Mouse (Mus musculus): ENCODE results near the gene Lrrc23.
A peak's percentile ranks its signal among the peaks of the same experiment; 100 is the strongest.

The Lrrc23 gene

DNA sequence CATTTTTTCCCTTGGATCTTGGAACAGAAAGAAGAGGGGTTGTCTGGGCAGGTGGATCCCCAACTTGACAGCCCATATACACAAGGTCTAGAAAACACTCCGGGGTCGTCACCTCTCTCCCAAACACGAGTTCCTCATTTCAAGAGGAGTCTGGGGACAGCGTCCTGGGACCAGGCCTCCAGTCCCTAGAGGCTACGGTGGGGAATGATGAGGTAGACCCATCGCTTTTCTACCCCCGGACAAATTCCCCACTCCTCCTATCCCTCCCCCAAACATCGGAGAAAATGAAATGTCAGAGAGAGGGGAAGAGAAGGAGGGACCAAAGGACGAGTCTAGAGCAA lies 10.9 kb downstream of the Lrrc23 start:
- DNase-seq (ENCODE audit: low read depth, low spot score): no peak

GRCm38 (mm10) chr6:124767920-124768703 lies 11.4 kb downstream of the Lrrc23 start:
- no peak for DNase-seq (ENCODE audit: low read depth, low spot score)

DNA sequence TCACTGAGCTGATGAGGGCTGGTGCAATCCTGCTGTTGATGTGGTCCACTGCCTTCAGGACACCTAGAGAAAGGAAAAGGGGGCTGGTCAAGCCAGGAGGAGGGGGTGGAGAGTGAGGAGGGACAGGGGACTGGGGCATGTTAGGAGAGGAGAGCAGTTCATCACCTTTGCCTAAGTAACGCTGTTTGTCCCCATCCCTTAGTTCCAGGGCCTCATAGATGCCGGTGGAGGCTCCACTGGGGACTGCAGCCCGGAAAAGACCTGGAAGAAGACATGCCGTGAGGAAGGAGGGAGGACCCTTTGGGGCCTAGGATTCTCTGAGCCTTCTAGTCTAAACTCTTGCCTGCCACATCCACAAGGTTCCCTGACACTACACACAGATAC lies 12.0 kb downstream of the Lrrc23 start:
- DNase-seq (ENCODE audit: low read depth, low spot score): no peak

- DNase-seq (ENCODE audit: low read depth, low spot score): no peak
Observed at GRCm38 (mm10) chr6:124765951-124766350, 13.6 kb downstream of the Lrrc23 start.

DNA sequence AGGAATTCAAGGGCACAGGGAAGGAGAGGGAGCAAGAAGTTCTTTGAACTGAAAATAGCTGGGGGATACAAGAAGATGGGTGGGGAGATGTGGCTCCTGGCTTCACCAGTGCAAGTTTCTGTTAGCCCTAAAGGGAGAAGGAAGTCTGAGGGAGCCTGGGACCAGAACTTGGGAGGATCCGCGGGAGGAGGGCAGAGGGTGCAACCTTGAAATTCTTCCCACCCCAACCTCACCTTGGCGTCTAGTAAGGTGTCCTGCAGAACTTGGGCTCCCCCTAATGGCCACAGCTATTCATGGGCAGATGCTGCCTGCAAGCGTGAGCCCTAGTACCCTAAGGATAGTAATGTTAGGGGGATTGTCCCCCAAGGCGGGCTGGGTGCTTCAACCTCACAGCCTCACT lies 20.3 kb downstream of the Lrrc23 start:
- peak; percentile 75 for DNase-seq (ENCODE audit: low read depth, low spot score)

DNA sequence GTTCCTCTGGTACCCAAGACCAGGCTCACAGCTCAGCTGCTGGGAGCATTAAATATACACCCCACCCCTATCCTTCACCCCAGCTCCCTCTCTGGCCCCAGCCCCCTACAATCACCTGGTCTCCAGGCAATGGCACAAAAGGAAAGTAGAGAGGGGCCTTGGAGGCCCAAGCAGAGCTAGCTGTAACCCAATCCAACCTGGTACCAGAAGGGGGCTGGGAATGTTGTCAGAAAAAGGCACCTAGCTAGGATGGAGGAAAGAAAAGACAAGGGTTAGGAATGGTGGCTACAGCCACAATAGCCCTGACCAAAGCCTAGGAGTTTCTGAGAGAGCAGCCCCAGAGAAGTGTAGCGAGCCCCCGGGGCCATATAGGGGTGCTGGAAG lies 20.7 kb downstream of the Lrrc23 start:
- DNase-seq (ENCODE audit: low read depth, low spot score): no peak

DNA sequence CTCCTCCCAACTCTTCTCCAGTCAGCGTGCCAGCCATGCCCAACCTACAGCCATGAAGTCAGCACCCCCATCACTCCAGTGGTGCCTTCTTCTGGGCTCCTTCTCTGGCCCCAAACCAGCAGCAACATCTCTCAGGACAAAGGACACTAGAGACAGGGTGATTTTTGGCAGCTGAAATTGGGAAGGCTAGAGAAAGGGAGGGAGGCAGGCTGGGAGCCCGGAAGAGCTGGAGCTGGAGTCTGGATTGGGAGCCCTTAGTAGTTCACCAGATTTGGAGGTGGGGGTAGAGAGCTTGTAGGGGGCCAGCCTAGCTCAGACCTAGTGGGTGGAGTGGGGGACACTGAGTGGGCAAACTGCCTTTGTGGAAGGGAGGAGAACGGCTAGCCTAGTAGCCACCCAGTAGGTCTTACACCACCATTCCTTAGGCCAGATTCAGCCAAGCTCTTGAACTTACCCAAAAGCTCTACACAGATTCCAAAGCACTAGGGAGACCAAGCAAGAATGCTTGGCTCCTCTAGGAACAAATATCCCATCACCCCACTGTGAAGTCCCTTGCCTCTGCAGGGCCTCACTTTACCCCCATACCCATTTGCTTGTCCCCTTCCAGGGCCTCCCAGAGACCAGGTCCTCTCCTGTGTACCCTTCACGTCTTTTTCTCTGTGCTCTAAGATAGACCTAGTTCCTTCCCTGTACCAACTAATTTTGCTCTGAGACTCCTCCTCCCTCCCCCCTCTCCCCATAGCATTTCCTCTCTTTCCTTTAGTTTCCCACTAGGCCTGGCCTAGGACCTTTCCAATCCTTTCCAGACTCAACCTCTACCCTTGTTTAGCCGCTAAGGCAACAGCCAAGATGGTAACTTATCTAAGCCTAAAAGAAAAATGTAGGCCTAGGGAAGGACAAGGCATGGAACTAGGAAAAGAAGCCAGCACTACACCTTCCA lies 21.3 kb downstream of the Lrrc23 start:
- DNase-seq (ENCODE audit: low read depth, low spot score): no peak

DNA sequence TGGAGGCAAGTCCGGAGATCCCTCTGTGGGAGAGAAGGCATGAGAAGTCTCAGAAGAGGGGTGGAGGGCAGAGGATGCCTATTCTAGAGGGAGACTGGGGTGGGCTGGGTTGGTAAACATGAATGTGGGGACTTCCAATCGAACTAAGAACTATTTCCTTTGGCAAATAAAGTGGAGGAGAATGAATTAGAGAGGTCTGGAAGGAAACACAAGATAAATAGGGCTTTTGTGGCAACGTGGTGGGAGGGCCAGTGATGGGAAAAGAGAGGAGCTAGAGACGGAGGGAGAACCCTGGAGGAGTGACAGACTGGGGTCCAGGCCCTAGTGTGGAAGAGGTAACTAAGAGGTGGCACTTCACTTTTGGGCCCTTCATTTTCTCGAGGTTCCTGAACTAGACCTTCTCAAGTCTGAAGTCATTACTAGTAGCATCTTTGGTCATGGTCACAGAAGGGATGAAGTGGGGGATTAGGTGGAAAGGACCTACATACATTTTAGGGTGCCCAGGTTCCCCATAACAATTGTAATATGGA lies 22.1 kb downstream of the Lrrc23 start:
- no peak for DNase-seq (ENCODE audit: low read depth, low spot score)

DNA sequence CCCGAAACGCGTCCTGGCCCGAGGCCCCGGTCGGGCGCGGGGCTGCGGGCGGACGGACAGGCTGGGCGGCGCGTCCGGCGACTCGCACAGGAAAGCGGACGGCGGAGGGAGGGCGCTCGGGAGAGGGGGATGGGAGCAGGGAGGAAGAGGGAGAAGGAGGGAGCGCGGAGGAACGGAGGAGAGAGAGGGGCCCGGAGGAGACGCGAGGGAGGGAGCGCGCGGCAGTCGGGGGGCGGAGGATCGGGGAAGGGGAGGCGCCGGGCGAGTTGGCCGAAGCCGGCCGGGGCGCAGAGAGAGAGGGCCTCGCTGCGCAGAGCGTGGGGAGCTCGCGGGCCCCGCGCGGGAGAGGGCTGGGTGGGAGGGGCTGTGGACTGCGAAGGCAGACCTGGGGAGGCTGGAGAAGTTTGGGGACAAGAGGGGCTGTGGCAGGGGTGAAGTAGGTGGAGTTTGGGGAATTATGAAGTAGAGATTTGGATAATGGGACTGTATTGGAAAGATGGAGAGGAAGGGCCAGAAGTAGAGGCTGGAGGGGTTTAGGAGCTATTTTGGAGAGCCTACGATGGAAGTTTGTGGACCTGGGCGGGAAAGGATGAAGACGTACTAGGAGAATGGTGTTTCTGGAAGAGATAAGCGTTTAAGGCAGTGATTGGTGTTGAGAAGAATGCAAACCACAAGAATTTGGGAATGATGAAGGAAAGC lies 22.7 kb downstream of the Lrrc23 start:
- peak; percentile 64 for DNase-seq (ENCODE audit: low read depth, low spot score)

- DNase-seq (ENCODE audit: low read depth, low spot score): no peak
Observed at GRCm38 (mm10) chr6:124755831-124756595, 23.5 kb downstream of the Lrrc23 start, which contains the start of the genes Gm45234 and Atn1. Gene Gm45234 (minus strand): TSS chr6:124756021. Gene Atn1 (minus strand): TSS chr6:124756524.

DNA sequence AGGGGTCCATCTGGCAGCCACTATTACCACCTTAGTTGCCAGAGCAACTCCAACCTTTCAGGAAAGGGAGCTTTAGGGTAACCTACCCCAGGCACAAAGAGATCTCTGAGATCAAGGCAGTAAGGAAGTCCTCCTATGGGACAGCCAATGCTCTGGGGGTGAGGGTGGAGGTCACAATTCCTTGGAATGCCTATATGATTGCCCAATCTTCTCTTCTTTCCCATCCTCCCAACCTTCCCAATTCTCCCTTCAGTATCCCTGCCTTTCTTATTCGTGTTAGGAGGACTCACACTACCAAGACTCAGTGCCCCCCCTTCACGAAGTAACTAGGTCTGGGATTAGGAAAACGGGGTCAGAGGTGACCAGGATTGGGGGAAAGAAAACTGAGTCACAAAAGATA lies 24.2 kb downstream of the Lrrc23 start:
- DNase-seq (ENCODE audit: low read depth, low spot score): no peak

DNA sequence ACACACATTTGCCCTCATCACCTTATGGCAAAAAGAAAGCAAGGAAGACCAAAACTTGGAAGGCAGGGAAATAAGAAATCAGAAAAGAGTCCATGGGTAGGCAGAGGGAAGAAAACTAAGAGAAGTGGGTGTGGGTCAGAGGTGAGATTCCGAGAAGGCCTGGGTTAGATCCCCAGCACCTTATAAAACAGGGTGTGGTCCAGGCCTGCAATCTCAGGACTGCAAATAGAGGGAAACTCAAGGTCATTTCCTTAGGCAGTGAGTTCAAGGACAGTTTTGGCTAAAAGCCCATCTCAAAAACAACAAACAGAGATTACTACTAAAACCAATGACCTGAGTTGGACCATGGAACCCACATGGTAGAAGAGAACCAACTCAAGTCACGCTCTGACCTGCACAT lies 25.7 kb downstream of the Lrrc23 start:
- DNase-seq (ENCODE audit: low read depth, low spot score): no peak

- DNase-seq (ENCODE audit: low read depth, low spot score): no peak
Observed at GRCm38 (mm10) chr6:124750405-124750804, 29.1 kb downstream of the Lrrc23 start.

DNA sequence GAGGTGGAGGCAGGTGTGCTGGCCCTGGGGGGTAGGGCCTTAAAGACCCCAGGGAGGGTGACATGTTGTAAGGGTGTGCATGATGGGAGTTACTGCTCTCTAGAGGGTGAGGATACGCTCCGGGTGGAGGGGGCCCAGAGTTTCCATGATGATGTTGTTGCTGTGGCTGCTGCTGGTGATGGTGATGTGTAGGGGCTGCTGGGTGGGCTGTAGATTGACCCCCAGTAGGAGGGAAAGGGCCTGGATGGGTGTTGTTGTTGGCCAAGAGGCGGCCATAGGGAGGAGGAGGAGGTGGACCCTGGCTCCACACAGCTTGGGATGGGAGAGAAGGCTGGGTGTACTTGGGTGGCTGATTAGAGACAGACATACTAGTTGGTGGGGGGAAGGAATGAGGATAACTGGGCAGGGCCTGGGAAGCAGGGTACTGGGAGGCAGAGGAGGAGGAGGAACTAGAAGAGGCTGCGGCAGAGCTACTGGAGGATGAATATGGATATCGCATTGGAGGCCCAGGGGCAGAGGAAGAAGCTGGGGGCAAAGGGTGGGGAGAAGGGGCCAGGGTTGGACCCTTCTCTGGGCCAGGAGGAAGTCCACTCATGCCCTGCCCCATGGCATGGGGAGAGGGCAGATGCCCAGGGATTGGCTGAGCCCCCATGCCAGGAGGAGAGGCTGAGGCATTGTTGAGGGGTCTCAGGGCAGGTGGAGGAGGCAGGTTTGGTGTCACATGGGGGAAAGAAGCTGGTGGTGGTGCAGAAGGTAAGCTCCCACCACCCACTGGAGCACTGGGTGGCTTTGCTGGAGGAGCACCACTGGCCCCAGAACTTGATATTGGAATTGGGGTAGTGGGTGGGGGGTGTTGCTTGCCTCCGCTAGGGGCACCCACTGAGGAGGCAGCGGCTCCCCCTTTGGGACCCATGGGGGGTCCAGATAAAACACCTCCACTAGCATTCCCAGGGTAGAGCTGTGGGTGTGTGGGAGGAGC lies 32.6 kb downstream of the Lrrc23 start:
- no peak for DNase-seq (ENCODE audit: low read depth, low spot score)

DNA sequence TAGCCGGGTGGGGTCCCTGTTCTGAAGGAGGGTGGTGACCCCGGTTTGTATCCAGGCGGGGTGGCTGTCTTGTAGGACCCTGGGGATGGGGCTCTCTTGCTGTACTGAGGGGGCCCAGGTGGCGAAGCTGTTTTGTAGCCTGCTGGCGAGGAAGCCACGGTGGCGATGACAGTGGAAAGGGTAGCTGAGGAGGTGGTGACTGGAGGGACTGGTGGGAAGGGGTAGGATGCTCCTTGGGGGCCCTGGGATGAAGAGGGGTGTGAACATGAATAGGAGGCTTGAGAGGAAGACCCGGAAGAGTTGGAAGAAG lies 33.3 kb downstream of the Lrrc23 start:
- DNase-seq (ENCODE audit: low read depth, low spot score): no peak

DNA sequence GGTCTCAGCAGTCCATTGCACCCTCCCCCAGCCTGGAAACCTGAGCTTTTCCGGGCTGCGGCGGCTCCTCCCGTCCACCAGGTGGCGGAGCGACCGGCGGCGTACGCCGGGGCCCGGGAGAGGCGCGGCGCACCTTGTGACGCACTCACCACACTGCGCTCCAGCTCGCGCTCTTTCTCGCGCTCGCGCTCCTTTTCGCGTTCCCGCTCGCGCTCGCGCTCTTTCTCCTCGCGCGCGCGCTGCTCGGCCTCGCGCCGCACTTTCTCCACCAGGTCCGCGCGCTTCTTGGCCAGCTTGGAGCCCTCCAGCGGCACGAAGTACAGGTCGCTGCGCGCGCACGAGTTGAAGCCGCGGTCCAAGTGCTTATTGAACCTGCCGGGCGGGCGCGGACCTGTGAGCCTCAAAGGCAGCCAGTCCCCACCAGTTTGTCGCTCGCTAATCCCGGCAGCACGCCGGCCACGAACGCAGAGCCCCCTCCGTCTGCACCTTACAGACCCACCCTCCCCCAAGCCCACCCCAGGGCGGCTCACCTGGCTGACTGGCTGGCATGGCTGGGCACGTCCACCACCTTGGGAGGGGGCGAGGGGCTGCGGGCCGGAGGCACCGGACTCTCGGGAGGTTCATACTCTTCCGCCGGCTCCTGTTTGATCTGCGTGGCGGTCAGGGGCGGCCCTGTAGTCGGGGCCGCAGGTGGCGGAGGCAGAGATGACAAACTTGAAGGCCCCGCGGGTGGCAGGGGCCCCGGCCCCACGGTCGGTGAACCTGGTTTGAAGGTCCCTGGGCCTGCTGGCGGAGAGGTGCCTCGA lies 33.8 kb downstream of the Lrrc23 start:
- peak; percentile 93 for DNase-seq (ENCODE audit: low read depth, low spot score)

- DNase-seq (ENCODE audit: low read depth, low spot score): no peak
Observed at GRCm38 (mm10) chr6:124744755-124745321, 34.7 kb downstream of the Lrrc23 start.

DNA sequence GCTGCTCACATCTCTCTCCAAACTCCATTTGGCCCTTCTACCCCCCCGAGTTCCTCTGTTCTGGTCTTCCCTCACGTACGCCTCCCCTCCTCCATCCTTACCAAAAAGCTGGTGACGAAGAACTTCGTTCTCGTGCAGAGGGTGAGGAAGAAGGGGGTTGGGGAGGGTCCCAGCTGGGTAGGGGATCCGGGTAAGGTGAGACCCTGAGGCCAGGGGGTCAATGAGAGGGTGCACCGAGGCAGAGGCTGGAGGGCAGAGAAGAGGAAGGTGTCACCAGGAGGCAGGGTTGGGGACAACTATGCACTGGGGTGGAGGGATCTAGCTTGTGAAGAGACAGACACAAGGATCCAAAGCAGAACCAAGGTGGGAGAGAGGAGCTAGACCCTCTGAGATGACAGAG lies 35.9 kb downstream of the Lrrc23 start:
- DNase-seq (ENCODE audit: low read depth, low spot score): no peak

Data from embryo, embryonic 11.5 days (tissue).